Mouse (Mus musculus) heart, embryonic 15.5 days (tissue): ENCODE measurements around the gene Ebna1bp2. TPM values are rescaled to one million over a fixed set of nuclear protein-coding genes. Genes with fewer than 3 reads are reported as not detected.

ENCODE experiments used
- ATAC-seq: fragments of 200-750 bp; cut with Nextera tagmentation; replicated peaks from 2 replicates; pipeline ENCODE4 v1.8.0; 2017; ENCODE audit warnings: low read depth, moderate TSS enrichment; ENCODE audit not compliant: insufficient number of reproducible peaks, insufficient read depth, low FRiP score
- H3K27ac ChIP-seq: fragments of 300-500 bp; sonication (generic); 2 replicates; pipeline ENCODE4 v1.5.1; 2015; ENCODE audit warnings: mild to moderate bottlenecking, inconsistent platforms
- H3K27me3 ChIP-seq: fragments of 300-500 bp; sonication (generic); 2 replicates; pipeline ENCODE4 v1.6.1; 2015; ENCODE audit warnings: inconsistent platforms
- H3K36me3 ChIP-seq: fragments of 300-500 bp; sonication (generic); 2 replicates; pipeline ENCODE4 v1.6.1; 2015; ENCODE audit warnings: mild to moderate bottlenecking, inconsistent platforms
- H3K4me1 ChIP-seq: fragments of 300-500 bp; sonication (generic); replicated peaks from 2 replicates; pipeline ENCODE4 v1.6.1; 2015; ENCODE audit warnings: inconsistent platforms
- H3K4me2 ChIP-seq: fragments of 300-500 bp; sonication (generic); 2 replicates; pipeline ENCODE4 v1.6.1; 2015; ENCODE audit warnings: inconsistent platforms, mild to moderate bottlenecking, moderate library complexity
- H3K4me3 ChIP-seq: fragments of 300-500 bp; sonication (generic); 2 replicates; pipeline ENCODE4 v1.5.1; 2015; ENCODE audit warnings: mild to moderate bottlenecking, inconsistent platforms
- H3K9ac ChIP-seq: fragments of 300-500 bp; sonication (generic); 2 replicates; pipeline ENCODE4 v1.6.1; 2015; ENCODE audit warnings: mild to moderate bottlenecking, inconsistent platforms
- H3K9me3 ChIP-seq: fragments of 300-500 bp; sonication (generic); replicated peaks from 2 replicates; pipeline ENCODE4 v1.6.1; 2016; ENCODE audit warnings: inconsistent platforms
- whole genome bisulfite sequencing: fragments of 180-500 bp; shearing (Covaris S2); methylation state at CpG from one replicate; pipeline ENCODE4 v1.1.7; 2015; ENCODE audit warnings: mixed read lengths; 5-methylcytosine and 5-hydroxymethylcytosine counted together
- polyA plus RNA-seq: library from polyadenylated mRNA; unstranded; fragments of >200 nt; fragmentation: Nextera tagmentation; extraction: Ambion mirVana; gene quantifications from 2 replicates; pipeline ENCODE4 v1.2.1, GENCODE M21; 2015

The Ebna1bp2 gene
- polyA plus RNA-seq, 1 experiment from 2014 or later: 78.4 TPM

DNA sequence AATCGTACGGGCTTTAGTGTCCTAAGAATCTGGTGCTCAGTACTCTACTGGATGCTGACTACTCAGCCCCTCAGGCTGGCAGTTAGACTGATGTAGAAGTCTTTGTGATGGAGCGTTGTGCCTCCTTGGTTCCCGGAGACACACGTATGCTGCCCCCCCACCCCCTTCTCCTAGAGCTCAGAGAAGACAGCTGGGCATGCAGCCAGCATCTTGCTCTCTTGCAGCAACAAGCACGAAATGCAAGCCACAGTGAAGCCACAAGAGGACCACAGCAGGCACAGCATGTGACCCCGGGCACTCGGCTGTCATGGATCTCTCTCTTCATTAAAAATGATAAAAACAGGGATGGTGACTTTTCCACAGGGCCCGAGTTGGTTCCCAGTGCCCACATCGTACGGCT is 5.2 kb upstream of the Ebna1bp2 start:
- Histone ChIP-seq H3K36me3 (no peaks in the 10 kb centered on the region), H3K27ac (no peak overlapping the region), H3K4me2 (no peak overlapping the region), H3K9me3 (no peaks in the 10 kb centered on the region), H3K4me3 (no peak overlapping the region), H3K27me3 (peaks cover 23% of the 10 kb centered on the region), H3K9ac (no peak overlapping the region), H3K4me1 (no peaks in the 10 kb centered on the region)
- ATAC-seq: no peak
- WGBS: 74% methylated on average over 11 of the region's 11 CpGs

DNA sequence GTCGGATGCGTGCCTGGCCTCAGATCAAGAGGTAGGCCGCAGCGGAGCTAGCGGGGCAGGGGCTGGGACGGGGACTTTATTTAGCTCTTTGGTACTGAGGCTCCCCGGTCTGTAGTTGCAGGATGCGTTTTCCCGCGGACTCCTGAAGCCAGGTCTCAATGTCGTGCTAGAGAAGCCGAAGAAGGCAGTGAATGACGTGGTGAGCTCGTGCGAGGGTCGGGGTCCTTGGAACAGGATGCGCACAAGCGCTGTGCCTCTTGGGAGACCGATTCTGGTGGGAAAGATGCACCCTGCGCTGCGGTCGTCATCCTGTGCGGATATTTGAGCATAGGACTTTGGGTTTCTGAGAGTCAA is 345 bp downstream of the Ebna1bp2 start:
- Histone ChIP-seq H3K27ac (peak overlapping the region; percentile 32; the same call in 1 of the 2 replicates), H3K36me3 (peaks cover 27% of the 10 kb centered on the region), H3K4me2 (peak overlapping the region; percentile 89), H3K4me3 (peak overlapping the region; percentile 69), H3K27me3 (no peaks in the 10 kb centered on the region), H3K4me1 (peaks cover 11% of the 10 kb centered on the region), H3K9me3 (no peaks in the 10 kb centered on the region), H3K9ac (peak overlapping the region; percentile 70)
- under 1% methylated on average over 23 of the region's 23 CpGs for WGBS
- peak; percentile 26; the same call in 1 of the 2 replicates for ATAC-seq

GRCm38 (mm10) chr4:118621781-118622180 is 1.2 kb downstream of the Ebna1bp2 start:
- no peak for ATAC-seq
- Histone ChIP-seq H3K9me3 (no peaks in the 10 kb centered on the region), H3K4me2 (peak overlapping the region; percentile 89), H3K27me3 (no peaks in the 10 kb centered on the region), H3K27ac (no peak overlapping the region), H3K9ac (peak overlapping the region; percentile 70; the same call in 1 of the 2 replicates), H3K36me3 (peaks cover 34% of the 10 kb centered on the region), H3K4me3 (peak overlapping the region; percentile 69), H3K4me1 (peaks cover 11% of the 10 kb centered on the region)
- 87% methylated on average over 9 of the region's 9 CpGs for WGBS

GRCm38 (mm10) chr4:118630261-118630660 is 9.7 kb downstream of the Ebna1bp2 start:
- Histone ChIP-seq H3K4me3 (no peak overlapping the region), H3K36me3 (peaks cover 40% of the 10 kb centered on the region), H3K4me2 (no peak overlapping the region), H3K9ac (no peak overlapping the region), H3K9me3 (no peaks in the 10 kb centered on the region), H3K27me3 (no peaks in the 10 kb centered on the region), H3K4me1 (no peaks in the 10 kb centered on the region), H3K27ac (no peak overlapping the region)
- ATAC-seq: no peak
- WGBS: 91% methylated on average over 5 of the region's 5 CpGs

- H3K27ac ChIP-seq: peak overlapping the region; percentile 32
- 0 out of 2 replicates have a peak, but pooled peaks cover 6% of the 10 kb centered on the region for H3K4me1 ChIP-seq
- no peaks in the 10 kb centered on the region for H3K27me3 ChIP-seq
- H3K9ac ChIP-seq: no peak overlapping the region
- no peaks in the 10 kb centered on the region for H3K9me3 ChIP-seq
- H3K4me3 ChIP-seq: no peak overlapping the region
- no peak for ATAC-seq
- peak overlapping the region; percentile 26; the same call in 1 of the 2 replicates for H3K4me2 ChIP-seq
- H3K36me3 ChIP-seq: no peaks in the 10 kb centered on the region
- WGBS: 39% methylated on average over 20 of the region's 20 CpGs
These were observed 22.0 kb downstream of the Ebna1bp2 start for GRCm38 (mm10) chr4:118642346-118643190.

GRCm38 (mm10) chr4:118645234-118645633 is 24.6 kb downstream of the Ebna1bp2 start:
- ATAC-seq: no peak
- no peak overlapping the region for H3K4me3 ChIP-seq
- H3K36me3 ChIP-seq: no peaks in the 10 kb centered on the region
- 7% methylated on average over 2 of the region's 2 CpGs for WGBS
- 0 out of 2 replicates have a peak, but pooled peaks cover 6% of the 10 kb centered on the region for H3K4me1 ChIP-seq
- H3K4me2 ChIP-seq: no peak overlapping the region
- no peaks in the 10 kb centered on the region for H3K27me3 ChIP-seq
- no peak overlapping the region for H3K27ac ChIP-seq
- H3K9ac ChIP-seq: no peak overlapping the region
- H3K9me3 ChIP-seq: no peaks in the 10 kb centered on the region

GRCm38 (mm10) chr4:118658652-118659051 is 38.1 kb downstream of the Ebna1bp2 start, which contains the start of gene Olfr62:
Gene Olfr62 (plus strand): TSS chr4:118658952.
- Histone ChIP-seq H3K9me3 (no peaks in the 10 kb centered on the region), H3K27ac (no peak within 1 kb of the TSS), H3K4me3 (no peak within 1 kb of the TSS), H3K4me2 (no peak within 1 kb of the TSS), H3K9ac (no peak within 1 kb of the TSS), H3K27me3 (peaks cover 5% of the 10 kb centered on the region; the same call in 1 of the 2 replicates), H3K36me3 (no peaks in the 10 kb centered on the region), H3K4me1 (no peaks in the 10 kb centered on the region)
- ATAC-seq: no peak

Other genes starting within 250 kb of the Ebna1bp2 start
- gene Szt2, start 211.5 kb upstream of the Ebna1bp2 start, polyA plus RNA-seq: 4.6 and 5.5 TPM in 2 replicates
- 60.6 and 68.7 TPM in 2 replicates for gene Med8, start 211.5 kb upstream of the Ebna1bp2 start, polyA plus RNA-seq
- gene Elovl1, start 192.7 kb upstream of the Ebna1bp2 start, polyA plus RNA-seq: 54.2 and 73.7 TPM in 2 replicates
- gene Cdc20, start 183.4 kb upstream of the Ebna1bp2 start, polyA plus RNA-seq: 147 and 185 TPM in 2 replicates
- gene Mpl, start 163.3 kb upstream of the Ebna1bp2 start, polyA plus RNA-seq: 1.3 and 1.7 TPM in 2 replicates
- 51.9 and 63.3 TPM in 2 replicates for gene Tie1, start 130.7 kb upstream of the Ebna1bp2 start, polyA plus RNA-seq
- gene 2610528J11Rik, start 93.8 kb upstream of the Ebna1bp2 start, polyA plus RNA-seq: 0.48 and 2.0 TPM in 2 replicates
- gene Tmem125, start 76.8 kb upstream of the Ebna1bp2 start, polyA plus RNA-seq: 0.39 and 1.2 TPM in 2 replicates
- gene Cfap57, start within 50 bp of the Ebna1bp2 start, polyA plus RNA-seq: 0.25 and 0.39 TPM in 2 replicates
- gene Olfr62, start 38.2 kb downstream of the Ebna1bp2 start, polyA plus RNA-seq: not detected in 2 replicates
- gene Olfr1342, start 72.0 kb downstream of the Ebna1bp2 start, polyA plus RNA-seq: not detected in 2 replicates
- gene Olfr1341, start 82.7 kb downstream of the Ebna1bp2 start, polyA plus RNA-seq: not detected in 2 replicates
- not detected in 2 replicates for gene Olfr1340, start 99.3 kb downstream of the Ebna1bp2 start, polyA plus RNA-seq
- gene Olfr1339, start 111.4 kb downstream of the Ebna1bp2 start, polyA plus RNA-seq: not detected in 2 replicates
- not detected in 2 replicates for gene Olfr1338, start 137.9 kb downstream of the Ebna1bp2 start, polyA plus RNA-seq
- not detected in 2 replicates for gene Olfr1337, start 161.8 kb downstream of the Ebna1bp2 start, polyA plus RNA-seq
- not detected in 2 replicates for gene Olfr1335, start 189.1 kb downstream of the Ebna1bp2 start, polyA plus RNA-seq
- not detected in 2 replicates for gene Olfr1333, start 215.5 kb downstream of the Ebna1bp2 start, polyA plus RNA-seq
- gene Olfr1331, start 243.8 kb downstream of the Ebna1bp2 start, polyA plus RNA-seq: not detected in 2 replicates